Mouse (Mus musculus) heart, adult 11 months (tissue): ENCODE measurements at regions not wholly inside any gene's neighbourhood (a gene's known extent, or its start where the extent isn't known, plus 50 kb on each side); places are given as distances from the start of the nearest gene placed in this dataset.

Experiments
- DNase-seq: peaks from one replicate; pipeline ENCODE4 v3.0.0; 2022

DNA sequence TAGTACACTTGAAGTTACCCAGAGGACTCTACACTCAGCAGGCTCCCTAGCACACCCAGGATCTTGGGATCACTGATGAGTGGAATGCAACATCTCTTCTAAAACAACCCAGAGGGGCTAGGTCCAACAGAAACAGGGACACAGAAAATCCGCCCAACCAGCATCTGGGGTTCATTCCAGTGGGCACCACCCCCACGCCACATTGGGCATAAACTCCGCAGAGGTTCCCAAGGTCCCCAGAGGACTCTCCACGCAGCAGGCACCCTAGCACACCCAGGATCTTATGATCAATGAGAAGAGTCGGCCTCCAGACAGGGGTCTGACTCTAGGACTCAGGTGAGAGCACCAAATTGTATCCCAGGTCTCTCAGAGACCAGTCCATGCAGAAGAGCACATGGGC lies 1236.9 kb upstream of the B3galt2 start:
- peak; percentile 76 for DNase-seq

GRCm38 (mm10) chr1:142422711-142423110 lies 1217.8 kb upstream of the B3galt2 start:
- DNase-seq, result no peak

DNA sequence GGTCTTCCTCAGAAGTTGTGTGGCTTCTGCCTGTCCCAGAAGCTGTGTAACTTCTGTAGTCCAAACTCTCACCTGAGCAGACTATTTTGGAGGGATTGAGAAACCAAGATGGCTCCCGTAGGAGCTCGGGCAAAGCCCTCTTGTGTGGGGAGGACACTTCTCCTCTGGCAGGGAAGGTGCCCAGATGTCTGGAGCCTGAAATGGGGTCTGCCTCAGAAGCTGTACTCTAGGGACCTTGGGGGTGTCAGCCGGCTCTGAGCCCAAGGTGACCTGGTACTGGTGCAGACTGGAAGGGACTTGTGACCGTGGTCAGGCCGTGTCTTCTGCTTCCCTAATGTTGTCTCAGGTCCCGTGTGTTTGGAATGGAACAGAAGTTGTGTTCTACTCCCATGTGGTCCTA lies 1207.2 kb upstream of the B3galt2 start:
- DNase-seq, result peak; percentile 73

DNA sequence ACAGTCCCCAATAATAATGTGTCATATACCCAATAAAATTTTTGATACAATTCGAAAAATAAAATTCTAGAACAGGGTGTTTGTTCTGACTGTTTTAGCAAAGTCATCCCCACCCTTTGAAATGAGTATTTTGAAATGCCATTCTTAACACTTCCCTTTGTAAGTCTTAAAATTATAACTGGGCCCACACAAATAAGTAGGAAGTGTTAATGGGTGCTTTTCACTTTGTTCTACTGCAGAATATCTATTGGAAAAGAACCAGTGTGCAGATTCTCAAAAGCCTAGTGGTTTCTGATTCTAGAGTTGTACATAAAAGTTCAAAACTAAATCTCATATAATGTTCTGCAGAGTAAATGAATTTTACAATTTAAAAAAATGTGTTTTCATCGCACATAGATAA lies 1198.9 kb upstream of the B3galt2 start:
- DNase-seq, result no peak

GRCm38 (mm10) chr1:142468235-142468634 lies 1172.2 kb upstream of the B3galt2 start:
- no peak for DNase-seq

DNA sequence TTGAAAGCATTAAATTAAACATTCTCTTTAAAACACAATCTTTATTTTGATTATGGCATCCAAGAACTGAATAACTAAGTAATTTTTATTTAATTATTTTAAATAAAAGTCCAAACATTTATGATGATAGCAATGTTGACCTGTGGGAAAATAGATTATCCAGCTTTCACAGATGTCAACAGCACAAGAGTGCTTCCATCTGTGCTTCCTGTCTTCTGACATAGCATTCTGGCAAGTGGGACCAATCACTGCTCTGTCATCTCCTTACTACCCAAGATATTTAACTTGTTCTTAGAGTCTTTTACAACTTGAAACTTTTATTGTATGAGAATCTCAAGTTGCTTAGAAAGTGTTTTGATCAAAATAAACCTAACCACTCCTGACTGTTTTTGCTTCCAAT lies 1170.3 kb upstream of the B3galt2 start:
- peak; percentile 48 for DNase-seq
